Mouse (Mus musculus) CH12.LX (cell line): Measurements from ENCODE around the gene Aspscr1. TPM values are rescaled to one million over a fixed set of nuclear protein-coding genes. Genes with fewer than 3 reads are reported as not detected.

ENCODE experiments used
- DNase-seq: peaks from one replicate; pipeline ENCODE4 v3.0.0-alpha.2; 2013; ENCODE audit errors: extremely low read depth
- H3K27ac ChIP-seq: 2 replicates; pipeline ENCODE4 v1.5.1; 2012; ENCODE audit warnings: low read depth, mild to moderate bottlenecking, control low read depth, moderate library complexity; ENCODE audit not compliant: insufficient read depth
- H3K27me3 ChIP-seq: replicated peaks from 2 replicates; pipeline ENCODE3; 2012; ENCODE audit warnings: inconsistent platforms
- H3K36me3 ChIP-seq, 2 experiments: replicated peaks in 1 of 2; 2 replicates each; pipeline versions ENCODE3 to v1.6.1; 2012; ENCODE audit warnings: inconsistent platforms in 1 of 2, low read length in 1 of 2, mild to moderate bottlenecking in 1 of 2, mixed read lengths in 1 of 2, moderate library complexity in 1 of 2; ENCODE audit not compliant: control insufficient read depth in 1 of 2, insufficient read depth in 1 of 2
- H3K4me1 ChIP-seq, 2 experiments: 2 replicates each; pipeline ENCODE4 v1.6.1; 2012; ENCODE audit warnings: inconsistent platforms in 1 of 2, moderate library complexity in 1 of 2; ENCODE audit not compliant: insufficient read depth in 2 of 2, control insufficient read depth in 1 of 2
- H3K4me2 ChIP-seq: 2 replicates; pipeline ENCODE4 v1.6.1; 2012; ENCODE audit warnings: low read depth, mild to moderate bottlenecking, control low read depth; ENCODE audit not compliant: poor library complexity, insufficient read depth, severe bottlenecking
- H3K4me3 ChIP-seq, 3 experiments: fragments of 150-350 bp in 1 of 3; sonication (generic) in 1 of 3; replicated peaks in 1 of 3; 2 replicates each; pipeline versions ENCODE3 to v1.5.1; 2011 to 2012; ENCODE audit warnings: low read depth in 2 of 3, low read length in 2 of 3, mild to moderate bottlenecking in 2 of 3, moderate library complexity in 2 of 3, control low read depth in 1 of 3, improper control_type of control experiment in 1 of 3, inconsistent platforms in 1 of 3, mixed read lengths in 1 of 3; ENCODE audit not compliant: poor library complexity in 1 of 3
- H3K79me2 ChIP-seq: replicated peaks from 2 replicates; pipeline ENCODE4 v1.6.1; 2012; ENCODE audit warnings: mild to moderate bottlenecking, moderate library complexity; ENCODE audit not compliant: control insufficient read depth, poor library complexity, insufficient read depth, severe bottlenecking; ENCODE audit errors: extremely low read depth
- H3K9ac ChIP-seq: 2 replicates; pipeline ENCODE4 v1.6.1; 2012; ENCODE audit warnings: low read depth, mild to moderate bottlenecking, control low read depth, moderate library complexity; ENCODE audit not compliant: insufficient read depth
- H3K9me3 ChIP-seq: replicated peaks from 2 replicates; pipeline ENCODE3; 2012; ENCODE audit warnings: low read length, inconsistent platforms, mixed read lengths
- BHLHE40 ChIP-seq: IDR thresholded peaks from 2 replicates; pipeline ENCODE4 v1.6.1; 2011; ENCODE audit warnings: mild to moderate bottlenecking, low read depth, low read length, improper control_type of control experiment
- CHD1 ChIP-seq: IDR thresholded peaks from 2 replicates; pipeline ENCODE4 v1.6.1; 2012; ENCODE audit warnings: low read depth, low read length, improper control_type of control experiment, inconsistent platforms
- CHD2 ChIP-seq: IDR thresholded peaks from 2 replicates; pipeline ENCODE4 v1.6.1; 2011; ENCODE audit warnings: low read length, improper control_type of control experiment
- E2F4 ChIP-seq: IDR thresholded peaks from 2 replicates; pipeline ENCODE4 v1.6.1; 2011; ENCODE audit warnings: low read depth, low read length, improper control_type of control experiment; ENCODE audit not compliant: insufficient replicate concordance
- ELF1 ChIP-seq: IDR thresholded peaks from 2 replicates; pipeline ENCODE4 v1.6.1; 2014; ENCODE audit warnings: low read depth, mild to moderate bottlenecking, inconsistent platforms, low read length, improper control_type of control experiment
- EP300 ChIP-seq: IDR thresholded peaks from 2 replicates; pipeline ENCODE4 v1.6.1; 2011; ENCODE audit warnings: low read length, improper control_type of control experiment
- ETS1 ChIP-seq: conservative IDR thresholded peaks from 2 replicates; pipeline ENCODE4 v1.6.1; 2012; ENCODE audit warnings: low read depth, mild to moderate bottlenecking, inconsistent platforms, low read length, improper control_type of control experiment, moderate library complexity
- GABPA ChIP-seq: IDR thresholded peaks from 2 replicates; pipeline ENCODE4 v1.6.1; 2012; ENCODE audit warnings: low read depth, low read length, improper control_type of control experiment, inconsistent platforms; ENCODE audit not compliant: insufficient replicate concordance
- HCFC1 ChIP-seq: IDR thresholded peaks from 2 replicates; pipeline ENCODE4 v1.6.1; 2012; ENCODE audit warnings: low read depth, mild to moderate bottlenecking, inconsistent platforms, low read length, improper control_type of control experiment
- JUN ChIP-seq: IDR thresholded peaks from 2 replicates; pipeline ENCODE4 v1.6.1; 2011; ENCODE audit warnings: low read depth, mild to moderate bottlenecking, low read length, improper control_type of control experiment, moderate library complexity; ENCODE audit not compliant: insufficient read depth
- JUND ChIP-seq: conservative IDR thresholded peaks from 2 replicates; pipeline ENCODE4 v1.6.1; 2011; ENCODE audit warnings: low read depth, low read length, improper control_type of control experiment
- MAFK ChIP-seq: IDR thresholded peaks from 2 replicates; pipeline ENCODE4 v1.6.1; 2011; ENCODE audit warnings: low read length, improper control_type of control experiment; ENCODE audit not compliant: insufficient replicate concordance
- MAX ChIP-seq: IDR thresholded peaks from 2 replicates; pipeline ENCODE4 v1.6.1; 2011; ENCODE audit warnings: low read length, improper control_type of control experiment
- MEF2A ChIP-seq: IDR thresholded peaks from 2 replicates; pipeline ENCODE4 v1.6.1; 2014; ENCODE audit warnings: low read depth, mild to moderate bottlenecking, inconsistent platforms, low read length, improper control_type of control experiment, borderline replicate concordance
- MXI1 ChIP-seq: IDR thresholded peaks from 2 replicates; pipeline ENCODE4 v1.6.1; 2011; ENCODE audit warnings: mild to moderate bottlenecking, low read depth, low read length, improper control_type of control experiment
- NELFE ChIP-seq: IDR thresholded peaks from 2 replicates; pipeline ENCODE4 v1.6.1; 2011; ENCODE audit warnings: low read depth, low read length, improper control_type of control experiment
- NRF1 ChIP-seq: IDR thresholded peaks from 2 replicates; pipeline ENCODE4 v1.6.1; 2014; ENCODE audit warnings: low read depth, mild to moderate bottlenecking, inconsistent platforms, low read length, improper control_type of control experiment, moderate library complexity
- POLR2A ChIP-seq: IDR thresholded peaks from 2 replicates; pipeline ENCODE4 v1.6.1; 2011; ENCODE audit warnings: low read depth, mild to moderate bottlenecking, improper control_type of control experiment, low read length
- TBP ChIP-seq: conservative IDR thresholded peaks from 2 replicates; pipeline ENCODE4 v1.6.1; 2011; ENCODE audit warnings: low read depth, low read length, improper control_type of control experiment
- UBTF ChIP-seq: IDR thresholded peaks from 2 replicates; pipeline ENCODE4 v1.6.1; 2012; ENCODE audit warnings: low read depth, mild to moderate bottlenecking, inconsistent platforms, low read length, improper control_type of control experiment, moderate library complexity
- USF1 ChIP-seq: IDR thresholded peaks from 2 replicates; pipeline ENCODE4 v1.6.1; 2014; ENCODE audit warnings: low read depth, mild to moderate bottlenecking, inconsistent platforms, low read length, improper control_type of control experiment
- ZC3H11A ChIP-seq: IDR thresholded peaks from 2 replicates; pipeline ENCODE4 v1.6.1; 2012; ENCODE audit warnings: low read depth, mild to moderate bottlenecking, inconsistent platforms, low read length, improper control_type of control experiment
- ZKSCAN1 ChIP-seq: IDR thresholded peaks from 2 replicates; pipeline ENCODE4 v1.6.1; 2012; ENCODE audit warnings: low read depth, inconsistent platforms, low read length, improper control_type of control experiment, borderline replicate concordance
- dilution Hi-C: fragments of 300-500 bp; cut with MboI; formaldehyde crosslinking; loops from 2 replicates; pipeline ENCODE4 v1.14.3; 2020; ENCODE audit warnings: low sequenced_read_pairs; ENCODE audit not compliant: extremely low pct_unique_long_range_greater_than_20kb, extremely low pct_ligation_motif_present
- in situ Hi-C: fragments of 300-500 bp; cut with MboI; formaldehyde crosslinking; loops from 3 replicates; pipeline ENCODE4 v1.14.3; 2019; ENCODE audit warnings: low sequenced_read_pairs, low pct_ligation_motif_present, low pct_unique_long_range_greater_than_20kb, mixed read lengths
- polyA plus RNA-seq: library from polyadenylated mRNA; unstranded; fragments of >175 nt; gene quantifications from 2 replicates; pipeline ENCODE4 v1.2.1, GENCODE M21; 2012; ENCODE audit warnings: low read depth; ENCODE audit not compliant: insufficient read length
- total RNA-seq, 2 experiments: library from RNA; depleted of rRNA; stranded (reverse); fragments of 300-350 nt in 1 of 2; fragments of >200 nt in 1 of 2; gene quantifications; 2 replicates each; pipeline ENCODE4 v1.2.3; 2012 to 2014

The Aspscr1 gene
- total and polyA plus RNA-seq, 3 experiments: 27.3 to 69.9 (median 34.1) TPM

DNA sequence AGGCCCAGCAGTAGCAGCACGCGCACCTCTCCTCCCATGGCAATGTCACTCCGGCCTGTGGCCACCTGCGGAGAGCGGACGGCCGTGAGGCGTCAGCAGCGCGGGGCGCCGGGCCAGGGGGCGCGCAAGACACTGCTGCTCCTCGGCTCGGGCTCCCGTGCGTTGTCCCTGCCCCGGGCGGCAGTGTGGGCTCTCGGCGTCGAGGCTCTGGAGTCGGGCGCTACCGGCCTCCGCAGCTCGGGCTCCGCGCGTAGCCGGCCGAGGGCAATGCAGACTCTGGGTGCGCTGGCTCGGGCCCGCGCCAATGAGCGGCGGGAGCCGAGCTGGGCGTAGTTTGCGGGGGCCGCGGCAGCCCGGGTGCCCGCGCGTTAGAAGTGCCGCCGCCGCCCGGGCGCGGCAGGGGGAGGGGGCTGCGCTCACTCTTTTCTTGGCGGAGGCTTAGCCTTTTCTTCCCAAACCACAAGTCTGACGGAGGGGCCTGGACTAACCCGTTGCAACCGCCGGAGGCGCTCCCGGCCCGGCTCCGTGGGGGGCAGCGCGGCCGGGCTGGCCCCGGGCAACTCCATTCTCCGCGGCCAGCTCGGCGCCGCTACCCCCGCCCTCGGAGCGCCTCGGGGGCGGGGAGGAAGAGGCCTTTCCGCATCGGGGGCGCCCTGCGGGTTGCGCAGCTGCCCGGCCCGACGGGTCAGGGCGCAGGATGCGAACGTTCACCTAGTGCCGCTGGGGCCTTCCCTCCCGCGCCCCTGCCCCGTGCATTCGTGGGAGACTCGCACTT lies 12.3 kb upstream of the Aspscr1 start:
- H3K79me2 ChIP-seq: no peaks in the 10 kb centered on the region
- peaks cover 74% of the 10 kb centered on the region for H3K27me3 ChIP-seq
- dilution Hi-C loops (no loop called here), in situ Hi-C loops (no loop called here)
- no peaks in the 10 kb centered on the region for H3K36me3 ChIP-seq
- H3K4me1 ChIP-seq: peaks cover 0 to 10% of the 10 kb centered on the region in 2 experiments; a peak in 2 of 4 replicates
- no peak overlapping the region for H3K27ac ChIP-seq
- H3K4me3 ChIP-seq: no peak overlapping the region
- H3K9ac ChIP-seq: no peak overlapping the region
- peaks cover 7% of the 10 kb centered on the region for H3K9me3 ChIP-seq
- DNase-seq: no peak
- TF ChIP-seq ZKSCAN1 (no peak), JUN (no peak), UBTF (no peak), JUND (no peak), MAFK (no peak), USF1 (no peak), CHD2 (no peak), ZC3H11A (no peak), GABPA (no peak), MAX (no peak), POLR2A (no peak), E2F4 (no peak), BHLHE40 (no peak), NELFE (no peak), MEF2A (no peak), HCFC1 (no peak), ELF1 (no peak), CHD1 (no peak), ETS1 (no peak), NRF1 (no peak)
- H3K4me2 ChIP-seq: no peak overlapping the region

DNA sequence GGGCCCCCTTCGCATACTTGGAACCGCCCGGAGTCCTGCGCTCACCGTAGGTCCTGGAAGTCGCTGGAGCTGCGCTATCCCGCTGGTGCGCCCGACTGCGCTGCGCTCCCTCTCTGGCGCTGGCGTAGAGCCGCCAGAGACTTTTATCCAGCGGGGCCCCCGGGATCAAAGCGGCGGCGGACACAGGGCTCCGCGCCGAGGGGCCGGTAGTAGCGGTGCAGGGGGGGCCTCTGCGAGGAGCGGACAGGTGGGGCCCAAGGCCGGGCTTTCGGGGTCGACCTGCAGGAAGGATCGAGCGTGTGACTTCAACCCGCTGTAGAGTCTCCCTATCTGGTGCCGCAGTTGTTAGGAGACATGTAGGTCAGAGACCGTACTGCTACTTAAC lies 11.7 kb upstream of the Aspscr1 start, which contains the start of gene Notum:
Gene Notum, minus strand, starts transcription at position 100 of the 385 bp plus-strand sequence.
- peaks cover 70% of the 10 kb centered on the region for H3K27me3 ChIP-seq
- dilution Hi-C loops: no loop called here

More for the DNA sequence above, 11.7 kb upstream of the Aspscr1 start, which contains the start of gene Notum:
- Histone ChIP-seq H3K9me3 (peaks cover 7% of the 10 kb centered on the region), H3K4me1 (peaks cover 0 to 10% of the 10 kb centered on the region in 2 experiments; a peak in 2 of 4 replicates), H3K36me3 (no peaks in the 10 kb centered on the region), H3K9ac (no peak within 1 kb of the TSS), H3K27ac (no peak within 1 kb of the TSS), H3K79me2 (no peaks in the 10 kb centered on the region), H3K4me2 (no peak within 1 kb of the TSS), H3K4me3 (no peak within 1 kb of the TSS)
- no peak for DNase-seq
- in situ Hi-C loops: no loop called here
- TF ChIP-seq EP300 (no peak), JUND (no peak), E2F4 (no peak), CHD2 (no peak), TBP (no peak), MXI1 (no peak), ELF1 (no peak)
